Mouse (Mus musculus): ENCODE results near the gene Wdpcp. TPM values are rescaled to one million over a fixed set of nuclear protein-coding genes. Genes with fewer than 3 reads are reported as not detected.

The Wdpcp gene
- polyA plus RNA-seq (2017; shearing (Covaris generic)) = 1.7 TPM

GRCm38 (mm10) chr11:21571700-21572381 is at the start of gene Wdpcp, which contains the start of gene Mdh1:
Gene Wdpcp, plus strand, starts transcription at chr11:21572235.
Gene Mdh1, minus strand, starts transcription at chr11:21572367.

Other genes with a start within 250 kb of the Wdpcp start
- 61.4 TPM for gene Ugp2, start 201.0 kb upstream of the Wdpcp start, polyA plus RNA-seq (2017; shearing (Covaris generic))
- gene Mdh1, start 132 bp downstream of the Wdpcp start, polyA plus RNA-seq (2017; shearing (Covaris generic)) = 349 TPM

Measured in activated CD4-positive, CD25-positive, alpha-beta regulatory T cell, adult 9 weeks (primary cell).